ENCODE assay signal across 8 mouse cellular contexts in the genomic region with DNA sequence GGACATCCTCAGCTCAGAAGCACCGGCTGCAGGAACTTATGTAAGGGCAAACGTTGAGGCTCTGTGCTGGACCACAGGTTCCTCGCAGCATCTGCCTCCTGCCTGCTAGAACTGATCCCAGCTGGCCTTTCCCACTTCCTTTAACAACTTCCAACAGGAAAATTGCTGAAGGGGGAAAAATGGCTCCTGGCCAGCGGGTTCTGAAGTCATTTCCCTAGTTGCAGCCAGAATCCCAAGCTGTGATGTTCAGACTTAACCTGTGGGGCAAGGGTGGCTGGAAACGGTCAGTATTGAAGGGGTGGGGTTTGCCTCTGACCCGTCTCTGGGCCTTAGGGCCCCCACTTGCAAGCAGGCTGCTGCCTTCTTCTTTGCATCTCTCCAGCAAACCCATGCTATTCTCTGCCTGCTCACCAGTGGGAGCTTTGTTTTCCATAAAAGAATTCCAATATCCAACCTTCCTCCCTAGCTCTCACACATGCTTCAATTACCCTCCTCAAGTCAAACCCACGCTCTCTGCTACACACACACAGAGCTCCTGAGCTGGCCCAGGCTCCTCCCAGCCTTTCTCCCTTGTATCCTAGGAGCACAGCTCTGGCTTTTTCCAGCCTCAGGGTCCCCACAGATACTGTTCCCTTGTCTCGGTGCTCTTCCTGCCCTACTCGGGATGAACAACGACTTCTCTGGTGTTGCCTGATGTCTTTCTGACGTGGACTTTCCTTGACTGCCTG.
DNase-seq lines count a peak whose midpoint lies in the region; ATAC-seq and TF ChIP-seq lines count a peak whose summit lies in the region.

No protein-coding gene starts in this region.

- H3K27ac ChIP-seq in embryonic facial prominence, embryonic 15.5 days (replicated peaks) = peak overlapping the region; percentile 53; the same call in 1 of the 2 replicates
- H3K27ac ChIP-seq in intestine, embryonic 14.5 days (ENCODE audit: low read depth) = 0 out of 2 replicates have a peak overlapping the region, but pooled peaks have one; percentile 29

- 54% methylated on average over 11 of the region's 11 CpGs for WGBS in embryonic facial prominence, embryonic 15.5 days
- 64% methylated on average over 11 of the region's 11 CpGs for WGBS in intestine, embryonic 14.5 days
- 33% methylated on average over 11 of the region's 11 CpGs for WGBS in lung, adult 2 months

- no peaks in the 10 kb centered on the region for H3K9me3 ChIP-seq in embryonic facial prominence, embryonic 15.5 days (replicated peaks)
- no peaks in the 10 kb centered on the region for H3K9me3 ChIP-seq in intestine, embryonic 14.5 days (ENCODE audit: control insufficient read depth, low read length)

- no peak for TF ChIP-seq POLR2A in lung, adult 2 months (IDR thresholded peaks at IDR 0.05; ENCODE audit: borderline replicate concordance, extremely low read depth, low read depth, low read length)

- H3K4me2 ChIP-seq in embryonic facial prominence, embryonic 15.5 days (replicated peaks) = no peak overlapping the region
- no peak overlapping the region for H3K4me2 ChIP-seq in intestine, embryonic 14.5 days (ENCODE audit: low read length)

- peaks cover 29% of the 10 kb centered on the region for H3K4me1 ChIP-seq in embryonic facial prominence, embryonic 15.5 days
- H3K4me1 ChIP-seq in intestine, embryonic 14.5 days (replicated peaks; ENCODE audit: control insufficient read depth, insufficient read depth, low read length) = peaks cover 18% of the 10 kb centered on the region
- H3K4me1 ChIP-seq in lung, adult 2 months (ENCODE audit: control insufficient read depth, insufficient read depth, low read length) = peaks cover 3% of the 10 kb centered on the region

- H3K36me3 ChIP-seq in embryonic facial prominence, embryonic 15.5 days = no peaks in the 10 kb centered on the region; the same call in 1 of the 2 replicates
- H3K36me3 ChIP-seq in intestine, embryonic 14.5 days (ENCODE audit: control insufficient read depth, insufficient read depth, low read length) = no peaks in the 10 kb centered on the region

- no peak overlapping the region for H3K9ac ChIP-seq in embryonic facial prominence, embryonic 15.5 days
- H3K9ac ChIP-seq in intestine, embryonic 14.5 days (ENCODE audit: low read length) = no peak overlapping the region

- ATAC-seq in embryonic facial prominence, embryonic 15.5 days (ENCODE audit: insufficient number of reproducible peaks, low FRiP score, low TSS enrichment, low read depth) = no peak
- no peak for ATAC-seq in intestine, embryonic 14.5 days (replicated peaks; ENCODE audit: low FRiP score, low TSS enrichment, low read depth)

- peak; percentile 63 for DNase-seq in adrenal gland, adult 2 months
- DNase-seq in adrenal gland, postnatal 4 days (ENCODE audit: low spot score in 2 of 2) = no peak
- no peak for DNase-seq in intestine, embryonic 14.5 days (ENCODE audit: low spot score)
- peak; percentile 39 for DNase-seq in lung, adult 2 months
- no peak for DNase-seq in layer of hippocampus, postnatal 25 days (ENCODE audit: extremely low spot score in 1 of 2, low spot score in 1 of 2)
- DNase-seq in cerebellum, adult 18-20 months = no peak
- no peak for DNase-seq in layer of hippocampus, adult 9-10 months (ENCODE audit: low spot score)

- no peak for TF ChIP-seq CTCF in lung, adult 2 months (IDR thresholded peaks at IDR 0.05; ENCODE audit: insufficient read depth, low read length)

- H3K4me3 ChIP-seq in embryonic facial prominence, embryonic 15.5 days (replicated peaks) = no peak overlapping the region
- no peak overlapping the region for H3K4me3 ChIP-seq in intestine, embryonic 14.5 days (ENCODE audit: low read depth, low read length)
- H3K4me3 ChIP-seq in lung, adult 2 months (replicated peaks; ENCODE audit: extremely low read depth, low read depth, low read length) = no peak overlapping the region

- no peaks in the 10 kb centered on the region for H3K27me3 ChIP-seq in embryonic facial prominence, embryonic 15.5 days
- no peaks in the 10 kb centered on the region for H3K27me3 ChIP-seq in intestine, embryonic 14.5 days (replicated peaks; ENCODE audit: control insufficient read depth, insufficient read depth, low read length)

Comparison
In these comparisons a context has a peak if more than half of its experiments do, and no peak if none do; other contexts are left out.
1. DNase-seq: peak in adrenal gland, adult 2 months (single experiment) and lung, adult 2 months (single experiment); none in adrenal gland, postnatal 4 days (0 of 2), intestine, embryonic 14.5 days (single experiment), layer of hippocampus, postnatal 25 days (0 of 2), cerebellum, adult 18-20 months (0 of 2) and layer of hippocampus, adult 9-10 months (single experiment).